Mouse (Mus musculus) left cerebral cortex, adult 18-20 months (tissue): Measurements from ENCODE around the gene Ccdc62. TPM values are rescaled to one million over a fixed set of nuclear protein-coding genes. Genes with fewer than 3 reads are reported as not detected.
A peak's percentile ranks its signal among the peaks of the same experiment; 100 is the strongest.

Experiments used
- DNase-seq, 2 experiments: peaks; one replicate each; pipeline ENCODE4 v3.0.0; 2021 to 2022; ENCODE audit warnings: low spot score in 2 of 2, mixed read lengths in 1 of 2
- total RNA-seq, 2 experiments: library from RNA; stranded (reverse); gene quantifications; 2 replicates each; pipeline ENCODE4 v1.2.3; 2021

The Ccdc62 gene
- total RNA-seq, 2 experiments from 2014 or later = 2.5 to 2.7 TPM

- DNase-seq = no peak
Observed at GRCm38 (mm10) chr5:123978131-123978530, 47.7 kb downstream of the Ccdc62 start.

- no peak for DNase-seq
Observed at GRCm38 (mm10) chr5:123979221-123979979, 48.9 kb downstream of the Ccdc62 start.

- no peak for DNase-seq
Observed at GRCm38 (mm10) chr5:123979980-123980369, 49.5 kb downstream of the Ccdc62 start.

GRCm38 (mm10) chr5:123980521-123981249, 50.2 kb downstream of the Ccdc62 start:
- no peak for DNase-seq

- no peak for DNase-seq
Observed at GRCm38 (mm10) chr5:123981250-123981554, 50.7 kb downstream of the Ccdc62 start.

- DNase-seq = no peak
Observed at GRCm38 (mm10) chr5:123982838-123983237, 52.4 kb downstream of the Ccdc62 start.

GRCm38 (mm10) chr5:123985434-123985833, 55.0 kb downstream of the Ccdc62 start:
- DNase-seq = no peak

- no peak for DNase-seq
Observed at GRCm38 (mm10) chr5:123986925-123987324, 56.4 kb downstream of the Ccdc62 start.

GRCm38 (mm10) chr5:123987511-123987910, 57.0 kb downstream of the Ccdc62 start:
- DNase-seq = no peak

GRCm38 (mm10) chr5:123989941-123990885, 59.7 kb downstream of the Ccdc62 start:
- no peak for DNase-seq

GRCm38 (mm10) chr5:123991321-123991720, 60.8 kb downstream of the Ccdc62 start:
- DNase-seq = no peak

- peak; percentile 54 to 56 for DNase-seq
Observed at GRCm38 (mm10) chr5:123992193-123992637, 61.7 kb downstream of the Ccdc62 start.

- peak; percentile 82 to 90 for DNase-seq
Observed at GRCm38 (mm10) chr5:123992794-123993193, 62.3 kb downstream of the Ccdc62 start.

- DNase-seq = peak; percentile 62 to 67
Observed at GRCm38 (mm10) chr5:123993263-123994036, 63.0 kb downstream of the Ccdc62 start.

GRCm38 (mm10) chr5:123994468-123994867, 64.0 kb downstream of the Ccdc62 start:
- DNase-seq = no peak

- DNase-seq = no peak
Observed at GRCm38 (mm10) chr5:123995388-123995787, 64.9 kb downstream of the Ccdc62 start.

GRCm38 (mm10) chr5:123996194-123996593, 65.7 kb downstream of the Ccdc62 start:
- no peak for DNase-seq

GRCm38 (mm10) chr5:123996695-123997094, 66.2 kb downstream of the Ccdc62 start:
- DNase-seq = no peak

GRCm38 (mm10) chr5:123997211-123997751, 66.8 kb downstream of the Ccdc62 start:
- no peak for DNase-seq

- peak; percentile 68 to 80 for DNase-seq
Observed at GRCm38 (mm10) chr5:123997811-123998210, 67.3 kb downstream of the Ccdc62 start.
